Comparison of ENCODE assay signal across 1 mouse cellular context in the genomic region with DNA sequence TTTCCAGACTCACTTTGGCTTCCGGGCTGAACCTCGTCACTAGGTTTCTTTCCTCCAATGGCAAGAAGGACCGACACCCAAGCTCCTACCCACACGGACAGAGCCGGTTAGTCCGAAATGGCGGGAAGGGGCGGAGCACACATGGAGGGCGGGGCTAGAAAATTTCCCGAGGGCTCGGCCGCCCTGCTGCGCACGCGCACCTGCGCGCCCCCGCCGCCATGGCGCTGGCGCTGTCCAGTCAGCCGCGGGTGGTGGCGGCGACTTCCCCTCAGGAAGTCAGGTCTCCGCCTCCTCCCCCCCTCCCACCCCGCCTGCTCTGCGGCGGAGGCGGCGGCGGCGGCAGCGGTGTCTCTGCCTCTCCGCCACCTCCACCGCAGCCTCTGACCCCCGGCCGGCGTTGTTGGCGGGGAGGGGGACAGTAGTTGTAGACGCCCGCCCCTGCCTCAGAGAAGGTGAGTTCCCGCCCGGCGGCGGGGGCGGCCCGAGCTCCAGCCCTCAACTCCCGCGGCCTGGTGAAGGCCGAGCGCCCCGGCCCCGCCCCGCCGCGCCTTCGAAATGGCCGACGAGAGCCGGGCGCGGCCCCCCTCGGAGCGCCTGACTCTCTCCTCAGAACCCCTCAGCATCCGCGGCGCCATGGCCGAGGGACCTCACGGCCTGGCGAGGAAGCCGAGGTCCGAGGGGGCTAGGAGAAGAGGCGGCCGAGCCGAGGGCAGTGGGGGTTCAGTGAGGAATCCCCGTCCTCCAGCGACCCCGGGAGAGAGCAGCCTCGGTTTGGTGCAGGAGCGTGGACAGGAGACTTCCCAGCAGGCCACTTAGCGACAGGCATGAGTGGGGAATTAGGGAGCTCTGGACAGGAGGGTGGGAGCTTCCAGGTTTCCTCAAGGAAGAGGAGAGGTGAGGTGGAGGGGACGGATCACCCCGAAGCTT.
TF ChIP-seq lines count a peak whose summit lies in the region.

A gene (plus strand): TSS at position 289 of the 927 bp plus-strand sequence.

TF ChIP-seq in CH12.LX, 34 proteins besides CTCF, POLR2A, EP300 and RAD21 (continued from another document):
- TF ChIP-seq ZKSCAN1 (IDR thresholded peaks at IDR 0.05; ENCODE audit: borderline replicate concordance, low read depth, low read length) (no peak), E2F4 (IDR thresholded peaks at IDR 0.05; ENCODE audit: insufficient replicate concordance, low read depth, low read length) (peak; percentile 80; the same call in 1 of the 2 replicates), HCFC1 (IDR thresholded peaks at IDR 0.05; ENCODE audit: low read depth, low read length) (peak; percentile 21; the same call in 1 of the 2 replicates), MAFK (IDR thresholded peaks at IDR 0.05; ENCODE audit: insufficient replicate concordance, low read length) (no peak), NRF1 (IDR thresholded peaks at IDR 0.05; ENCODE audit: low read depth, low read length) (peak; percentile 97), IRF4 (IDR thresholded peaks at IDR 0.05; ENCODE audit: low read depth, low read length) (no peak), TBP (conservative IDR thresholded peaks at IDR 0.05; ENCODE audit: low read depth, low read length) (peak; percentile 89), GABPA (IDR thresholded peaks at IDR 0.05; ENCODE audit: insufficient replicate concordance, low read depth, low read length) (no peak), ETS1 (conservative IDR thresholded peaks at IDR 0.05; ENCODE audit: low read depth, low read length) (no peak), MEF2A (IDR thresholded peaks at IDR 0.05; ENCODE audit: borderline replicate concordance, low read depth, low read length) (no peak), ELF1 (IDR thresholded peaks at IDR 0.05; ENCODE audit: low read depth, low read length) (peak; percentile 76)
TF ChIP-seq in CH12.LX: peak in this region for 8.
